Mouse (Mus musculus) stomach, embryonic 16.5 days (tissue): ENCODE results near the gene Tsen34. TPM values are rescaled to one million over a fixed set of nuclear protein-coding genes. Genes with fewer than 3 reads are reported as not detected.

Experiments used
- ATAC-seq: fragments of 200-750 bp; cut with Nextera tagmentation; 2 replicates; pipeline ENCODE4 v1.8.0; 2017; ENCODE audit warnings: moderate number of reproducible peaks, moderate TSS enrichment; ENCODE audit not compliant: insufficient read depth, low FRiP score
- H3K27ac ChIP-seq: fragments of 300-500 bp; sonication (generic); 2 replicates; pipeline ENCODE4 v1.5.1; 2014; ENCODE audit warnings: low read length
- H3K27me3 ChIP-seq: fragments of 300-500 bp; sonication (generic); 2 replicates; pipeline ENCODE4 v1.6.1; 2014; ENCODE audit warnings: low read length, control low read depth, mixed read lengths; ENCODE audit not compliant: control insufficient read depth, insufficient read depth
- H3K36me3 ChIP-seq: fragments of 300-500 bp; sonication (generic); 2 replicates; pipeline ENCODE4 v1.6.1; 2014; ENCODE audit warnings: low read length; ENCODE audit not compliant: control insufficient read depth, insufficient read depth
- H3K4me1 ChIP-seq: fragments of 300-500 bp; sonication (generic); 2 replicates; pipeline ENCODE4 v1.6.1; 2014; ENCODE audit warnings: low read length, control low read depth, mixed read lengths; ENCODE audit not compliant: control insufficient read depth, insufficient read depth
- H3K4me2 ChIP-seq: fragments of 300-500 bp; sonication (generic); 2 replicates; pipeline ENCODE4 v1.6.1; 2014; ENCODE audit warnings: low read depth, low read length, mixed read lengths
- H3K4me3 ChIP-seq: fragments of 300-500 bp; sonication (generic); replicated peaks from 2 replicates; pipeline ENCODE4 v1.5.1; 2014; ENCODE audit warnings: mild to moderate bottlenecking, low read length
- H3K9ac ChIP-seq: fragments of 300-500 bp; sonication (generic); 2 replicates; pipeline ENCODE4 v1.6.1; 2014; ENCODE audit warnings: low read length
- H3K9me3 ChIP-seq: fragments of 300-500 bp; sonication (generic); replicated peaks from 2 replicates; pipeline ENCODE4 v1.6.1; 2016; ENCODE audit warnings: low read length, control low read depth; ENCODE audit not compliant: control insufficient read depth
- WGBS: fragments of 180-500 bp; shearing (Covaris S2); extraction: QIAGEN DNeasy Blood & Tissue Kit; methylation state at CpG from one replicate; pipeline ENCODE4 v1.1.7; 2014; 5-methylcytosine and 5-hydroxymethylcytosine counted together
- polyA plus RNA-seq: library from polyadenylated mRNA; unstranded; fragments of >200 nt; fragmentation: Nextera tagmentation; extraction: Ambion mirVana; gene quantifications from 2 replicates; pipeline ENCODE4 v1.2.1, GENCODE M21; 2015

The Tsen34 gene
- 184 and 194 TPM in 2 replicates for polyA plus RNA-seq

- Histone ChIP-seq H3K4me3 (peak within 1 kb of the TSS; percentile 81), H3K4me1 (peaks cover 17% of the 10 kb centered on the region), H3K4me2 (peak within 1 kb of the TSS; percentile 64), H3K27me3 (no peaks in the 10 kb centered on the region), H3K36me3 (no peaks in the 10 kb centered on the region), H3K9me3 (no peaks in the 10 kb centered on the region), H3K27ac (peak within 1 kb of the TSS; percentile 93), H3K9ac (peak within 1 kb of the TSS; percentile 88)
- ATAC-seq = no peak
- WGBS = under 1% methylated on average over 49 of the region's 49 CpGs
Observed at GRCm38 (mm10) chr7:3692382-3692986, at the start of gene Tsen34. Tsen34 (plus strand) TSS chr7:3692863.

- WGBS = 62% methylated on average over 5 of the region's 5 CpGs
- H3K4me3 ChIP-seq = no peak overlapping the region
- H3K4me2 ChIP-seq = no peak overlapping the region; the same call in 1 of the 2 replicates
Observed at GRCm38 (mm10) chr7:3643412-3643811, 49.3 kb upstream of the Tsen34 start.

GRCm38 (mm10) chr7:3643843-3644242 is 48.8 kb upstream of the Tsen34 start:
- Histone ChIP-seq H3K4me1 (peaks cover 24% of the 10 kb centered on the region), H3K36me3 (no peaks in the 10 kb centered on the region; the same call in 1 of the 2 replicates), H3K4me3 (peak overlapping the region; percentile 53), H3K27me3 (no peaks in the 10 kb centered on the region), H3K9me3 (no peaks in the 10 kb centered on the region), H3K9ac (peak overlapping the region; percentile 47; the same call in 1 of the 2 replicates), H3K4me2 (peak overlapping the region; percentile 57), H3K27ac (peak overlapping the region; percentile 76)
- no peak for ATAC-seq
- WGBS = 17% methylated on average over 9 of the region's 9 CpGs

More at GRCm38 (mm10) chr7:3643412-3643811, 49.3 kb upstream of the Tsen34 start:
- no peak overlapping the region for H3K27ac ChIP-seq
- no peak for ATAC-seq
- no peaks in the 10 kb centered on the region for H3K9me3 ChIP-seq
- H3K4me1 ChIP-seq = peaks cover 24% of the 10 kb centered on the region
- H3K36me3 ChIP-seq = no peaks in the 10 kb centered on the region; the same call in 1 of the 2 replicates
- no peak overlapping the region for H3K9ac ChIP-seq
- H3K27me3 ChIP-seq = no peaks in the 10 kb centered on the region

GRCm38 (mm10) chr7:3644348-3644671 is 48.4 kb upstream of the Tsen34 start:
- Histone ChIP-seq H3K36me3 (no peaks in the 10 kb centered on the region; the same call in 1 of the 2 replicates), H3K4me2 (peak overlapping the region; percentile 57), H3K4me1 (peaks cover 24% of the 10 kb centered on the region), H3K27ac (peak overlapping the region; percentile 76), H3K4me3 (peak overlapping the region; percentile 53), H3K9me3 (no peaks in the 10 kb centered on the region), H3K9ac (peak overlapping the region; percentile 47; the same call in 1 of the 2 replicates), H3K27me3 (no peaks in the 10 kb centered on the region)
- whole genome bisulfite sequencing = under 1% methylated on average over 11 of the region's 11 CpGs
- no peak for ATAC-seq

GRCm38 (mm10) chr7:3644672-3645487 is 47.8 kb upstream of the Tsen34 start, which contains the start of gene Cnot3:
Cnot3 (plus strand) TSS chr7:3645268.
- H3K27me3 ChIP-seq = no peaks in the 10 kb centered on the region
- no peaks in the 10 kb centered on the region for H3K9me3 ChIP-seq
- ATAC-seq = peak; percentile 98
- H3K4me1 ChIP-seq = peaks cover 24% of the 10 kb centered on the region
- H3K9ac ChIP-seq = peak within 1 kb of the TSS; percentile 99
- under 1% methylated on average over 54 of the region's 58 CpGs for WGBS
- peak within 1 kb of the TSS; percentile 91 for H3K4me2 ChIP-seq
- H3K4me3 ChIP-seq = peak within 1 kb of the TSS; percentile 91
- H3K27ac ChIP-seq = peak within 1 kb of the TSS; percentile 93
- H3K36me3 ChIP-seq = no peaks in the 10 kb centered on the region; the same call in 1 of the 2 replicates

GRCm38 (mm10) chr7:3645488-3646025 is 47.1 kb upstream of the Tsen34 start:
- no peak for ATAC-seq
- Histone ChIP-seq H3K4me2 (peak overlapping the region; percentile 91), H3K27me3 (no peaks in the 10 kb centered on the region), H3K4me1 (peaks cover 24% of the 10 kb centered on the region), H3K27ac (peak overlapping the region; percentile 93), H3K36me3 (no peaks in the 10 kb centered on the region), H3K4me3 (peak overlapping the region; percentile 91), H3K9me3 (no peaks in the 10 kb centered on the region), H3K9ac (peak overlapping the region; percentile 99)
- WGBS = 1% methylated on average over 53 of the region's 58 CpGs

- Histone ChIP-seq H3K9me3 (no peaks in the 10 kb centered on the region), H3K4me3 (peak overlapping the region; percentile 91), H3K27me3 (no peaks in the 10 kb centered on the region), H3K4me2 (peak overlapping the region; percentile 91), H3K9ac (peak overlapping the region; percentile 99), H3K4me1 (peaks cover 24% of the 10 kb centered on the region), H3K27ac (no peak overlapping the region), H3K36me3 (0 out of 2 replicates have a peak, but pooled peaks cover 5% of the 10 kb centered on the region)
- no peak for ATAC-seq
- 6% methylated on average over 9 of the region's 9 CpGs for WGBS
Observed at GRCm38 (mm10) chr7:3646188-3646587, 46.5 kb upstream of the Tsen34 start.

GRCm38 (mm10) chr7:3646641-3647040 is 46.0 kb upstream of the Tsen34 start:
- Histone ChIP-seq H3K27me3 (no peaks in the 10 kb centered on the region), H3K36me3 (peaks cover 9% of the 10 kb centered on the region; the same call in 1 of the 2 replicates), H3K27ac (no peak overlapping the region), H3K4me3 (peak overlapping the region; percentile 91), H3K4me1 (peaks cover 24% of the 10 kb centered on the region), H3K9me3 (no peaks in the 10 kb centered on the region), H3K9ac (peak overlapping the region; percentile 99), H3K4me2 (peak overlapping the region; percentile 91)
- ATAC-seq = no peak
- 58% methylated on average over 4 of the region's 4 CpGs for WGBS

- Histone ChIP-seq H3K4me1 (no peaks in the 10 kb centered on the region), H3K9me3 (no peaks in the 10 kb centered on the region), H3K27me3 (no peaks in the 10 kb centered on the region), H3K4me2 (no peak overlapping the region), H3K9ac (no peak overlapping the region), H3K4me3 (no peak overlapping the region), H3K36me3 (peaks cover 59% of the 10 kb centered on the region), H3K27ac (no peak overlapping the region)
- WGBS = 72% methylated on average over 4 of the region's 4 CpGs
- ATAC-seq = no peak
Observed at GRCm38 (mm10) chr7:3656966-3657365, 35.7 kb upstream of the Tsen34 start.
